Comparison of ENCODE assay signal across 29 mouse cellular contexts in the genomic region with DNA sequence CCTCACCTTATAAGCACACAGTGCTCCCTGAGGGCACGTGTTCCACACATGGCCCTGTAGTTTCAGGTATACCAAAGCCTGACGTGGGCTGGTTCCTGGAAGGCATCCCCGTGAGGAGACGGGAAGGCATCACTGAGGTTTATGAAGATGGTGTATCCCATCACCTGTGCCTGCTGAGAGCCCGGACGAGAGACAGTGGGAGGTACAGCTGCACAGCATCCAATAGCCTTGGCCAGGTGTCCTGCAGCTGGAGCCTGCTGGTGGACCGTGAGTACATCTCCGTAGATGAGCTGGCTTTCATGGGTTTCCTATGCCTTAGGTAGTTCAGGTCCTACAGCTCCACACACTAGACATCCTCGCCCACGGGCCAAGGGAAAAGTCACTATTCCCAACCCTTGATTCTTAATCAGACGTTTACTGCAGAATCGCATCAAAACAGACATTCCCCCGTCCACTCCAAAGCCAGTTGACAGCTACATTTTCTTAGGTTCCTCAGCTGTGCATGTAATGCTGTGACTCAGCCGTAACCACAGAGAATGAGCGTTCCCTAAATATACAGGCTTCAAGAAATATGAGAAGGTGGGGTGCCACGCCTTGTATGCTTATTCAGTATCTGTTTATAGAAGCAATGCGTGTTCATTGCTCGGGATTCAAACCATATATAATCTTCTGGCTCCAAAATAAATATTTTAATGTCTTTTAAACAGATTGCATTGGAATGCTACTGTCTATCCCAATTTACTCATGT.
DNase-seq lines count a peak whose midpoint lies in the region; ATAC-seq and TF ChIP-seq lines count a peak whose summit lies in the region.
"Had no signal": no experiment of that assay in that cellular context is flagged by ENCODE, and none has a peak within 500 bp of the region (broad histone marks: within the 10 kb centered on the region; RNA-seq: fewer than 3 reads in every experiment).

No protein-coding gene starts in this region.

- no peaks in the 10 kb centered on the region for H3K9me3 ChIP-seq in embryonic facial prominence, embryonic 12.5 days
- H3K9me3 ChIP-seq in embryonic facial prominence, embryonic 10.5 days: no peaks in the 10 kb centered on the region
- no peaks in the 10 kb centered on the region for H3K9me3 ChIP-seq in lung, embryonic 16.5 days (ENCODE audit: control insufficient read depth, low read length)
- no peaks in the 10 kb centered on the region for H3K9me3 ChIP-seq in stomach, embryonic 15.5 days
- H3K9me3 ChIP-seq: forebrain, embryonic 10.5 days; heart, embryonic 10.5 days; heart, embryonic 15.5 days; liver, embryonic 12.5 days; midbrain, embryonic 13.5 days; neural tube, embryonic 15.5 days had no signal

- no peak overlapping the region for H3K27ac ChIP-seq in embryonic facial prominence, embryonic 12.5 days
- H3K27ac ChIP-seq in embryonic facial prominence, embryonic 10.5 days (replicated peaks): no peak overlapping the region
- peak overlapping the region; percentile 47 for H3K27ac ChIP-seq in lung, embryonic 16.5 days (ENCODE audit: low read length)
- H3K27ac ChIP-seq in stomach, embryonic 15.5 days: peak overlapping the region; percentile 35; the same call in 1 of the 2 replicates
- H3K27ac ChIP-seq: forebrain, embryonic 10.5 days; heart, embryonic 10.5 days; heart, embryonic 15.5 days; liver, embryonic 12.5 days; midbrain, embryonic 13.5 days; neural tube, embryonic 15.5 days had no signal

- H3K4me1 ChIP-seq in embryonic facial prominence, embryonic 12.5 days: peaks cover 4% of the 10 kb centered on the region; the same call in 1 of the 2 replicates
- H3K4me1 ChIP-seq in embryonic facial prominence, embryonic 10.5 days: no peaks in the 10 kb centered on the region
- H3K4me1 ChIP-seq in lung, embryonic 16.5 days (replicated peaks; ENCODE audit: control insufficient read depth, insufficient read depth, low read length): peaks cover 13% of the 10 kb centered on the region
- H3K4me1 ChIP-seq in lung, adult 2 months (ENCODE audit: control insufficient read depth, insufficient read depth, low read length): no peaks in the 10 kb centered on the region
- peaks cover 9% of the 10 kb centered on the region; the same call in 1 of the 2 replicates for H3K4me1 ChIP-seq in stomach, embryonic 15.5 days
- H3K4me1 ChIP-seq: forebrain, embryonic 10.5 days; heart, embryonic 15.5 days; midbrain, embryonic 13.5 days; neural tube, embryonic 15.5 days had no signal

- no peak for TF ChIP-seq CTCF in lung, adult 2 months (IDR thresholded peaks at IDR 0.05; ENCODE audit: insufficient read depth, low read length)

- H3K36me3 ChIP-seq in embryonic facial prominence, embryonic 12.5 days: no peaks in the 10 kb centered on the region
- no peaks in the 10 kb centered on the region for H3K36me3 ChIP-seq in embryonic facial prominence, embryonic 10.5 days (replicated peaks)
- H3K36me3 ChIP-seq in lung, embryonic 16.5 days (ENCODE audit: control insufficient read depth, insufficient read depth, low read length): peaks cover 6% of the 10 kb centered on the region; the same call in 1 of the 2 replicates
- no peaks in the 10 kb centered on the region for H3K36me3 ChIP-seq in stomach, embryonic 15.5 days
- H3K36me3 ChIP-seq: forebrain, embryonic 10.5 days; heart, embryonic 10.5 days; heart, embryonic 15.5 days; liver, embryonic 12.5 days; midbrain, embryonic 13.5 days; neural tube, embryonic 15.5 days had no signal

- no peak for DNase-seq in embryonic facial prominence, embryonic 10.5 days (ENCODE audit: low spot score)
- DNase-seq in lung, adult 2 months: no peak
- peak; percentile 7 for DNase-seq in c-Kit-positive CD71-negative TER-119-negative erythroid progenitor cells, embryonic 14.5 days (ENCODE audit: low read depth)
- DNase-seq in testis, postnatal 14 days (ENCODE audit: low spot score): no peak
- no peak for DNase-seq in spleen, postnatal 36 days (ENCODE audit: low spot score in 2 of 2)
- DNase-seq: adrenal gland, postnatal 14 days; cerebellum, adult 2 months; cerebellum, postnatal 14 days; gastrocnemius, postnatal 10 days; kidney, adult 2 months; kidney, postnatal 4 days; left cerebral cortex, postnatal 4 days; liver, postnatal 0 days; lung, postnatal 4 days; retina, postnatal 1 day; right cerebral cortex, postnatal 14 days; thymus, postnatal 14 days had no signal

- 81% methylated on average over 18 of the region's 18 CpGs for WGBS in embryonic facial prominence, embryonic 12.5 days
- WGBS in embryonic facial prominence, embryonic 10.5 days: 89% methylated on average over 18 of the region's 18 CpGs
- 60% methylated on average over 18 of the region's 18 CpGs for WGBS in lung, embryonic 16.5 days
- 71% methylated on average over 18 of the region's 18 CpGs for WGBS in lung, adult 2 months
- WGBS in stomach, embryonic 15.5 days: 59% methylated on average over 18 of the region's 18 CpGs

- ATAC-seq in embryonic facial prominence, embryonic 12.5 days (ENCODE audit: insufficient number of reproducible peaks, insufficient read depth, low FRiP score, low TSS enrichment): 0 out of 2 replicates have a peak, but pooled peaks have one; percentile 15
- peak; percentile 53; the same call in 1 of the 2 replicates for ATAC-seq in lung, embryonic 16.5 days (ENCODE audit: low read depth)
- ATAC-seq in stomach, embryonic 15.5 days (ENCODE audit: insufficient read depth, low FRiP score, low read depth): no peak
- ATAC-seq: forebrain, embryonic 16.5 days; hindbrain, embryonic 16.5 days; liver, embryonic 12.5 days; liver, postnatal 0 days; midbrain, embryonic 13.5 days had no signal

- H3K4me2 ChIP-seq in embryonic facial prominence, embryonic 12.5 days (replicated peaks): no peak overlapping the region
- H3K4me2 ChIP-seq in lung, embryonic 16.5 days (ENCODE audit: low read depth, low read length): no peak overlapping the region
- H3K4me2 ChIP-seq in stomach, embryonic 15.5 days: no peak overlapping the region
- H3K4me2 ChIP-seq: heart, embryonic 15.5 days; liver, embryonic 12.5 days; midbrain, embryonic 13.5 days; neural tube, embryonic 15.5 days had no signal

- no peak for TF ChIP-seq POLR2A in lung, adult 2 months (IDR thresholded peaks at IDR 0.05; ENCODE audit: borderline replicate concordance, extremely low read depth, low read depth, low read length)

- no peak overlapping the region for H3K4me3 ChIP-seq in embryonic facial prominence, embryonic 12.5 days
- H3K4me3 ChIP-seq in embryonic facial prominence, embryonic 10.5 days: no peak overlapping the region
- no peak overlapping the region for H3K4me3 ChIP-seq in lung, embryonic 16.5 days (ENCODE audit: low read length)
- no peak overlapping the region for H3K4me3 ChIP-seq in lung, adult 2 months (replicated peaks; ENCODE audit: extremely low read depth, low read depth, low read length)
- no peak overlapping the region for H3K4me3 ChIP-seq in stomach, embryonic 15.5 days (replicated peaks)
- H3K4me3 ChIP-seq: forebrain, embryonic 10.5 days; heart, embryonic 10.5 days; heart, embryonic 15.5 days; liver, embryonic 12.5 days; megakaryocyte, embryonic 14.5 days; midbrain, embryonic 13.5 days; neural tube, embryonic 15.5 days had no signal

- H3K9ac ChIP-seq in embryonic facial prominence, embryonic 12.5 days: no peak overlapping the region
- no peak overlapping the region for H3K9ac ChIP-seq in lung, embryonic 16.5 days (ENCODE audit: low read length)
- no peak overlapping the region for H3K9ac ChIP-seq in stomach, embryonic 15.5 days
- H3K9ac ChIP-seq: heart, embryonic 15.5 days; liver, embryonic 12.5 days; liver, postnatal 0 days; midbrain, embryonic 13.5 days; neural tube, embryonic 15.5 days had no signal

- H3K27me3 ChIP-seq in embryonic facial prominence, embryonic 12.5 days: no peaks in the 10 kb centered on the region
- H3K27me3 ChIP-seq in embryonic facial prominence, embryonic 10.5 days (replicated peaks; ENCODE audit: low read depth, poor library complexity, severe bottlenecking): no peaks in the 10 kb centered on the region
- no peaks in the 10 kb centered on the region for H3K27me3 ChIP-seq in lung, embryonic 16.5 days (ENCODE audit: control insufficient read depth, insufficient read depth, low read depth, low read length)
- no peaks in the 10 kb centered on the region for H3K27me3 ChIP-seq in stomach, embryonic 15.5 days (replicated peaks)
- H3K27me3 ChIP-seq: heart, embryonic 15.5 days; liver, embryonic 12.5 days; megakaryocyte, embryonic 14.5 days; midbrain, embryonic 13.5 days; neural tube, embryonic 15.5 days had no signal

Comparison
In these comparisons a context has a peak if more than half of its experiments do, and no peak if none do; other contexts are left out.
1. H3K27ac ChIP-seq: peak in lung, embryonic 16.5 days (single experiment) and stomach, embryonic 15.5 days (single experiment); none in embryonic facial prominence, embryonic 12.5 days (single experiment) and embryonic facial prominence, embryonic 10.5 days (single experiment).